Mouse (Mus musculus): ENCODE results near the gene Krt20. TPM values are rescaled to one million over a fixed set of nuclear protein-coding genes. Genes with fewer than 3 reads are reported as not detected.

The Krt20 gene
- polyA plus RNA-seq, 1 experiment = 2.2 TPM

- no peaks in the 10 kb centered on the region for H3K36me3 ChIP-seq (ENCODE audit: control insufficient read depth, insufficient read depth, low read length, poor library complexity, severe bottlenecking)
- H3K27me3 ChIP-seq (ENCODE audit: control insufficient read depth, insufficient read depth, low read length, poor library complexity, severe bottlenecking) = no peaks in the 10 kb centered on the region
- no peak overlapping the region for H3K9ac ChIP-seq (ENCODE audit: low read depth, poor library complexity, severe bottlenecking)
- TF ChIP-seq EP300 (IDR thresholded peaks at IDR 0.05; ENCODE audit: insufficient read depth, low read depth, low read length) (no peak), CTCF (IDR thresholded peaks at IDR 0.05; ENCODE audit: low read depth, low read length) (no peak), POLR2A (IDR thresholded peaks at IDR 0.05; ENCODE audit: insufficient read depth, low read length) (no peak)
- H3K4me3 ChIP-seq (ENCODE audit: low read depth, low read length) = no peak overlapping the region
- no peaks in the 10 kb centered on the region for H3K4me1 ChIP-seq (ENCODE audit: control insufficient read depth, insufficient read depth, low read length)
- no peak overlapping the region for H3K27ac ChIP-seq (ENCODE audit: insufficient read depth, low read length)
- no peaks in the 10 kb centered on the region for H3K9me3 ChIP-seq (replicated peaks; ENCODE audit: control insufficient read depth, insufficient read depth, low read length, poor library complexity, severe bottlenecking)
Observed at GRCm38 (mm10) chr11:99454759-99455158, 16.8 kb upstream of the Krt20 start.

- no peaks in the 10 kb centered on the region for H3K27me3 ChIP-seq (ENCODE audit: control insufficient read depth, insufficient read depth, low read length, poor library complexity, severe bottlenecking)
- no peaks in the 10 kb centered on the region for H3K9me3 ChIP-seq (replicated peaks; ENCODE audit: control insufficient read depth, insufficient read depth, low read length, poor library complexity, severe bottlenecking)
- TF ChIP-seq POLR2A (IDR thresholded peaks at IDR 0.05; ENCODE audit: insufficient read depth, low read length) = no peak
- TF ChIP-seq EP300 (IDR thresholded peaks at IDR 0.05; ENCODE audit: insufficient read depth, low read depth, low read length) = no peak
- TF ChIP-seq CTCF (IDR thresholded peaks at IDR 0.05; ENCODE audit: low read depth, low read length) = no peak
- no peaks in the 10 kb centered on the region for H3K36me3 ChIP-seq (ENCODE audit: control insufficient read depth, insufficient read depth, low read length, poor library complexity, severe bottlenecking)
- H3K27ac ChIP-seq (ENCODE audit: insufficient read depth, low read length) = no peak overlapping the region
- H3K4me1 ChIP-seq (ENCODE audit: control insufficient read depth, insufficient read depth, low read length) = no peaks in the 10 kb centered on the region
- no peak overlapping the region for H3K9ac ChIP-seq (ENCODE audit: low read depth, poor library complexity, severe bottlenecking)
- no peak overlapping the region for H3K4me3 ChIP-seq (ENCODE audit: low read depth, low read length)
Observed at GRCm38 (mm10) chr11:99454044-99454443, 16.1 kb upstream of the Krt20 start.

GRCm38 (mm10) chr11:99448769-99449168 lies 10.8 kb upstream of the Krt20 start:
- Histone ChIP-seq H3K9ac (ENCODE audit: low read depth, poor library complexity, severe bottlenecking) (no peak overlapping the region), H3K27ac (ENCODE audit: insufficient read depth, low read length) (no peak overlapping the region), H3K4me1 (ENCODE audit: control insufficient read depth, insufficient read depth, low read length) (no peaks in the 10 kb centered on the region), H3K36me3 (ENCODE audit: control insufficient read depth, insufficient read depth, low read length, poor library complexity, severe bottlenecking) (no peaks in the 10 kb centered on the region), H3K27me3 (ENCODE audit: control insufficient read depth, insufficient read depth, low read length, poor library complexity, severe bottlenecking) (no peaks in the 10 kb centered on the region), H3K4me3 (ENCODE audit: low read depth, low read length) (no peak overlapping the region), H3K9me3 (replicated peaks; ENCODE audit: control insufficient read depth, insufficient read depth, low read length, poor library complexity, severe bottlenecking) (no peaks in the 10 kb centered on the region)
- TF ChIP-seq POLR2A (IDR thresholded peaks at IDR 0.05; ENCODE audit: insufficient read depth, low read length) = no peak
- TF ChIP-seq EP300 (IDR thresholded peaks at IDR 0.05; ENCODE audit: insufficient read depth, low read depth, low read length) = no peak
- TF ChIP-seq CTCF (IDR thresholded peaks at IDR 0.05; ENCODE audit: low read depth, low read length) = no peak

- Histone ChIP-seq H3K27ac (ENCODE audit: insufficient read depth, low read length) (no peak overlapping the region), H3K36me3 (ENCODE audit: control insufficient read depth, insufficient read depth, low read length, poor library complexity, severe bottlenecking) (no peaks in the 10 kb centered on the region), H3K4me1 (ENCODE audit: control insufficient read depth, insufficient read depth, low read length) (no peaks in the 10 kb centered on the region), H3K4me3 (ENCODE audit: low read depth, low read length) (no peak overlapping the region), H3K9ac (ENCODE audit: low read depth, poor library complexity, severe bottlenecking) (no peak overlapping the region), H3K27me3 (ENCODE audit: control insufficient read depth, insufficient read depth, low read length, poor library complexity, severe bottlenecking) (no peaks in the 10 kb centered on the region), H3K9me3 (replicated peaks; ENCODE audit: control insufficient read depth, insufficient read depth, low read length, poor library complexity, severe bottlenecking) (no peaks in the 10 kb centered on the region)
- TF ChIP-seq POLR2A (IDR thresholded peaks at IDR 0.05; ENCODE audit: insufficient read depth, low read length) = no peak
- no peak for TF ChIP-seq EP300 (IDR thresholded peaks at IDR 0.05; ENCODE audit: insufficient read depth, low read depth, low read length)
- TF ChIP-seq CTCF (IDR thresholded peaks at IDR 0.05; ENCODE audit: low read depth, low read length) = no peak
Observed at GRCm38 (mm10) chr11:99441220-99441619, 3.3 kb upstream of the Krt20 start.

GRCm38 (mm10) chr11:99439465-99439864 lies 1.5 kb upstream of the Krt20 start:
- H3K36me3 ChIP-seq (ENCODE audit: control insufficient read depth, insufficient read depth, low read length, poor library complexity, severe bottlenecking) = no peaks in the 10 kb centered on the region
- H3K4me1 ChIP-seq (ENCODE audit: control insufficient read depth, insufficient read depth, low read length) = no peaks in the 10 kb centered on the region
- no peak overlapping the region for H3K9ac ChIP-seq (ENCODE audit: low read depth, poor library complexity, severe bottlenecking)
- H3K9me3 ChIP-seq (replicated peaks; ENCODE audit: control insufficient read depth, insufficient read depth, low read length, poor library complexity, severe bottlenecking) = no peaks in the 10 kb centered on the region
- no peaks in the 10 kb centered on the region for H3K27me3 ChIP-seq (ENCODE audit: control insufficient read depth, insufficient read depth, low read length, poor library complexity, severe bottlenecking)
- no peak overlapping the region for H3K27ac ChIP-seq (ENCODE audit: insufficient read depth, low read length)
- H3K4me3 ChIP-seq (ENCODE audit: low read depth, low read length) = no peak overlapping the region
- TF ChIP-seq EP300 (IDR thresholded peaks at IDR 0.05; ENCODE audit: insufficient read depth, low read depth, low read length) (no peak), POLR2A (IDR thresholded peaks at IDR 0.05; ENCODE audit: insufficient read depth, low read length) (no peak), CTCF (IDR thresholded peaks at IDR 0.05; ENCODE audit: low read depth, low read length) (no peak)

- H3K4me1 ChIP-seq (ENCODE audit: control insufficient read depth, insufficient read depth, low read length) = no peaks in the 10 kb centered on the region
- TF ChIP-seq POLR2A (IDR thresholded peaks at IDR 0.05; ENCODE audit: insufficient read depth, low read length) (no peak), EP300 (IDR thresholded peaks at IDR 0.05; ENCODE audit: insufficient read depth, low read depth, low read length) (no peak), CTCF (IDR thresholded peaks at IDR 0.05; ENCODE audit: low read depth, low read length) (no peak)
- no peak overlapping the region for H3K4me3 ChIP-seq (ENCODE audit: low read depth, low read length)
- H3K27ac ChIP-seq (ENCODE audit: insufficient read depth, low read length) = no peak overlapping the region
- no peaks in the 10 kb centered on the region for H3K9me3 ChIP-seq (replicated peaks; ENCODE audit: control insufficient read depth, insufficient read depth, low read length, poor library complexity, severe bottlenecking)
- no peaks in the 10 kb centered on the region for H3K27me3 ChIP-seq (ENCODE audit: control insufficient read depth, insufficient read depth, low read length, poor library complexity, severe bottlenecking)
- H3K36me3 ChIP-seq (ENCODE audit: control insufficient read depth, insufficient read depth, low read length, poor library complexity, severe bottlenecking) = no peaks in the 10 kb centered on the region
- H3K9ac ChIP-seq (ENCODE audit: low read depth, poor library complexity, severe bottlenecking) = no peak overlapping the region
Observed at GRCm38 (mm10) chr11:99436625-99437024, 1.3 kb downstream of the Krt20 start.

Data from ES-Bruce4 (cell line).